Mouse (Mus musculus): ENCODE data around the gene Cdnf. TPM values are rescaled to one million over a fixed set of nuclear protein-coding genes. Genes with fewer than 3 reads are reported as not detected.

Gene Cdnf
- total and polyA plus RNA-seq, 2 experiments: 0.46 TPM; not detected in 1

DNA sequence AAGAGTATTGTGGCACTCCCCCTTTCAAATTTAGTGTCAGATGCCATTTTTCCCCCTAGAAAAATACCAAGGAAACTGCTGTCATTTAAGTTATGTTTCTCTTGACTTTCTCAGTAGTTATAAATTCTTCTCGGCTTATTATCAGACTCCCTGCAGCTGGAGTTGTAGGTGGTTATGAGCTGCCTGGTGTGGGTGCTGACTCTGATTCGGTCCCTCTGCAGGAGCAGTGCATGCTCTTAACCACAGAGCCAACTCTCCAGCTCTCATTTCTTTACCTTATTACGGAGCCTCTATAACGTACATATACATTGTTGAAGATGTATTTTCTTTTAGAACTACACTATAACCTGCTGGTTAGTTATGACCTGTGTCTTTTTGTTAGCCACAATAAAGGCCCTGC is 9.7 kb downstream of the Cdnf start:
- Histone ChIP-seq H3K27me3 (ENCODE audit: control insufficient read depth, insufficient read depth, low read length) (no peaks in the 10 kb centered on the region), H3K79me2 (ENCODE audit: control insufficient read depth, insufficient read depth, low read length) (no peaks in the 10 kb centered on the region), H3K36me3 (ENCODE audit: control insufficient read depth, insufficient read depth, low read length) (no peaks in the 10 kb centered on the region), H3K4me3 (ENCODE audit: insufficient read depth, low read depth, low read length) (no peak overlapping the region), H3K9ac (ENCODE audit: low read depth, low read length) (no peak overlapping the region), H3K27ac (replicated peaks; ENCODE audit: insufficient read depth, low read depth, low read length) (no peak overlapping the region), H3K4me1 (ENCODE audit: control insufficient read depth, insufficient read depth, low read length) (no peaks in the 10 kb centered on the region)
- WGBS: 86% methylated on average over 4 of the region's 4 CpGs
- DNase-seq (ENCODE audit: extremely low read depth, low read depth, low spot score): no peak
- no peak for TF ChIP-seq POLR2A (IDR thresholded peaks at IDR 0.05; ENCODE audit: extremely low read depth, insufficient read depth, low read length)
- no peak for TF ChIP-seq CTCF (IDR thresholded peaks at IDR 0.05; ENCODE audit: low read depth, low read length)

DNA sequence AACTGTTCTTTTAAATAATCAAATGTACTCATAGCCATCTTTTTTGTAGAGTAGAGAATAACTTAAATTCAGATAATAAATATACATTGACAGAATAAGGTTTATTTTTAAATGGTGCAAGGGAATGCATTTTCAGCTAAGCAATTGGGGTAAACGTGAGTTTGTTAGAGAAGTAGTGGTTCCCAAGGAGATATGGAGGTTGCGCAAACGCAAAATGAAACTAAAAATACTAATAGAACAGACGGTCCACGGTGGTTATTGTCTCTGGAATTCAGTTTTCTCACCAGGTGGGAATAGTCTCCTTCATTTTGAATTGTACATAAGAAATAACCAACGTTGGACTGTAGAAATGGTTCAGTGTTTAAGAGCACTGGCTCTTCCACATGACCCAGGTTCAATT is 13.5 kb downstream of the Cdnf start:
- H3K27ac ChIP-seq (replicated peaks; ENCODE audit: insufficient read depth, low read depth, low read length): no peak overlapping the region
- H3K9ac ChIP-seq (ENCODE audit: low read depth, low read length): no peak overlapping the region
- 68% methylated on average over 6 of the region's 6 CpGs for WGBS
- H3K4me1 ChIP-seq (ENCODE audit: control insufficient read depth, insufficient read depth, low read length): no peaks in the 10 kb centered on the region
- no peaks in the 10 kb centered on the region for H3K36me3 ChIP-seq (ENCODE audit: control insufficient read depth, insufficient read depth, low read length)
- no peak overlapping the region for H3K4me3 ChIP-seq (ENCODE audit: insufficient read depth, low read depth, low read length)
- H3K27me3 ChIP-seq (ENCODE audit: control insufficient read depth, insufficient read depth, low read length): no peaks in the 10 kb centered on the region
- no peaks in the 10 kb centered on the region for H3K79me2 ChIP-seq (ENCODE audit: control insufficient read depth, insufficient read depth, low read length)
- TF ChIP-seq POLR2A (IDR thresholded peaks at IDR 0.05; ENCODE audit: extremely low read depth, insufficient read depth, low read length) (no peak), CTCF (IDR thresholded peaks at IDR 0.05; ENCODE audit: low read depth, low read length) (no peak)
- DNase-seq (ENCODE audit: extremely low read depth, low read depth, low spot score): no peak

DNA sequence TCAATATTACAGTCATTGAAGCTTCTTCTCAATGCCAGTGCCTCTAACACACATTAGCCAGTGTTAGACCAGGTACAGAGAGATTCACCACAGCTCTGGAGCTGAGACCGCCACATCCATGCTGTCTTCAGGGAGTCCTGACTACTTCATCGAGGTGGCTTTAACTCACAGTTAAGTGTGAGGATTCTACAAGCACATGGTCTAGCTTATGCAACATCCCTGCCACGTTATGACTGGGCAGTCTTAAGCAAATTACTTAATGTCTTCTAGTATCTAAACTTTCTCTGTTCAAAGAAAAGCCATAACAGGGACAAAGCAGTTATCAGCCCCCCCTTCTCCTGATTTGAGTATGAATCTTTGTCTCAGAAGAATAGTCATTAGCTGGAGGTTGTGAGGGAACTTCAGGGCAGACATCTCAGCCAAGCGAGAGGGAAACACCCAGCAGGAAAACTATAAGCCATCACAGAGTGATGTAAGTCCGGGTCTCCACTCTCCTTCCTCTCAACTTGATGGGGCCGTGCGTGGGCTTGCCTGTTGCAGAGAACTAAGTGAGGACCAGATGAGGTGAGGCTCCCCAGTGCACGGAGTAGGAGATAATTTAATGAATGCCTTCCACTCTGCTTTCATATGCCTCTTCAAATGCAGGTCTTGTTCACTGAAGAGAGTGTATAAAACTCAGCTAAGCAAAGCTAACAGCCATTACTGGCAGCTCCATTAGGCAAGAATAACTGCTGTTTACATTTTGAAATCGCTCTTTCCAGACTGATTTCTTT is 28.7 kb downstream of the Cdnf start:
- DNase-seq (ENCODE audit: extremely low read depth, low read depth, low spot score): no peak

DNA sequence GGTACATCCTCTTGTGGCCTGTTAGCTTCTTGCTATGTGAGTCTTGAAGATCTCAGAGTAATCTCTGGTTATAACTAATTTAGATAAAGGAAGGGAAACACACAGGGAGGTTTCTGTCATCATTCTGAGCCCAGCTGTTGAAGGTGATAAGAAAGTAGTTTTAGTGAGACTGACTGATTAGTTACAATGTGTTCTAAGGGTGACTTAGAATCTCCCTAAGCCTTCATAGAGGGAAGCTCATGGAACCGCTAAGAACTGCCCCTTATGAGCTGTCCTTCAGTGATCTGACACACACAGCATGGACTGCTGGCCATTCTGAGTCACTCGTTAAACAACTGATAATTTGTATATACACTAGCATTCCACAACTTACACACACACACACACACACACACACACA is 33.2 kb downstream of the Cdnf start:
- no peaks in the 10 kb centered on the region for H3K36me3 ChIP-seq (ENCODE audit: control insufficient read depth, insufficient read depth, low read length)
- TF ChIP-seq POLR2A (IDR thresholded peaks at IDR 0.05; ENCODE audit: extremely low read depth, insufficient read depth, low read length): no peak
- TF ChIP-seq CTCF (IDR thresholded peaks at IDR 0.05; ENCODE audit: low read depth, low read length): no peak
- no peak overlapping the region for H3K9ac ChIP-seq (ENCODE audit: low read depth, low read length)
- DNase-seq (ENCODE audit: extremely low read depth, low read depth, low spot score): no peak
- no peaks in the 10 kb centered on the region for H3K27me3 ChIP-seq (ENCODE audit: control insufficient read depth, insufficient read depth, low read length)
- H3K4me3 ChIP-seq (ENCODE audit: insufficient read depth, low read depth, low read length): no peak overlapping the region
- H3K27ac ChIP-seq (replicated peaks; ENCODE audit: insufficient read depth, low read depth, low read length): no peak overlapping the region
- 63% methylated on average over 2 of the region's 2 CpGs for WGBS
- no peaks in the 10 kb centered on the region for H3K4me1 ChIP-seq (ENCODE audit: control insufficient read depth, insufficient read depth, low read length)
- no peaks in the 10 kb centered on the region for H3K79me2 ChIP-seq (ENCODE audit: control insufficient read depth, insufficient read depth, low read length)

More for the DNA sequence above, 28.7 kb downstream of the Cdnf start:
- no peak overlapping the region for H3K4me3 ChIP-seq (ENCODE audit: insufficient read depth, low read depth, low read length)
- H3K27ac ChIP-seq (replicated peaks; ENCODE audit: insufficient read depth, low read depth, low read length): no peak overlapping the region
- no peaks in the 10 kb centered on the region for H3K36me3 ChIP-seq (ENCODE audit: control insufficient read depth, insufficient read depth, low read length)
- H3K79me2 ChIP-seq (ENCODE audit: control insufficient read depth, insufficient read depth, low read length): no peaks in the 10 kb centered on the region
- H3K27me3 ChIP-seq (ENCODE audit: control insufficient read depth, insufficient read depth, low read length): no peaks in the 10 kb centered on the region
- no peaks in the 10 kb centered on the region for H3K4me1 ChIP-seq (ENCODE audit: control insufficient read depth, insufficient read depth, low read length)
- no peak for TF ChIP-seq POLR2A (IDR thresholded peaks at IDR 0.05; ENCODE audit: extremely low read depth, insufficient read depth, low read length)
- H3K9ac ChIP-seq (ENCODE audit: low read depth, low read length): no peak overlapping the region
- WGBS: 74% methylated on average over 9 of the region's 9 CpGs

DNA sequence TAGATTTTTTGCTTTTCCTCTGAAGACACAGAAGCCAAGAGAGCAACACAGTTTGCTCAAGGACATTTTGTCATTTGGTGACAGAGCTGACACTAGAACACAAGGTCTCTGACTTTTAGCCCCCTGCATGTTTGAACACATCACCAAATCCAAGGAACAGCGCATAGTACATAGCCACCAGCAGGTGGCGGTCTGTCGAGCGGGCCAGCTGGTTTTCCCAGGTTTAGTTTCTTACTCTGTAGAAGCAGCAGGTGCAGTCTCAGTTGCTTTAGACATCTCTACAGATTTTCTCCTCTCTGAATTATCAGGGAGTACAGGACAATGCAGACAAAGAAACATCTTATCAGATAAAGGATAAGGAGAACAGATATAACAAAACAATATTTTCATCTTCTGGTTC is 33.8 kb downstream of the Cdnf start:
- Histone ChIP-seq H3K27me3 (ENCODE audit: control insufficient read depth, insufficient read depth, low read length) (no peaks in the 10 kb centered on the region), H3K27ac (replicated peaks; ENCODE audit: insufficient read depth, low read depth, low read length) (no peak overlapping the region), H3K4me1 (ENCODE audit: control insufficient read depth, insufficient read depth, low read length) (no peaks in the 10 kb centered on the region), H3K79me2 (ENCODE audit: control insufficient read depth, insufficient read depth, low read length) (no peaks in the 10 kb centered on the region), H3K9ac (ENCODE audit: low read depth, low read length) (no peak overlapping the region), H3K4me3 (ENCODE audit: insufficient read depth, low read depth, low read length) (no peak overlapping the region), H3K36me3 (ENCODE audit: control insufficient read depth, insufficient read depth, low read length) (no peaks in the 10 kb centered on the region)
- TF ChIP-seq POLR2A (IDR thresholded peaks at IDR 0.05; ENCODE audit: extremely low read depth, insufficient read depth, low read length) (no peak), CTCF (IDR thresholded peaks at IDR 0.05; ENCODE audit: low read depth, low read length) (peak; percentile 92)
- 6% methylated on average over 4 of the region's 4 CpGs for WGBS
- peak; percentile 49 for DNase-seq (ENCODE audit: extremely low read depth, low read depth, low spot score)

DNA sequence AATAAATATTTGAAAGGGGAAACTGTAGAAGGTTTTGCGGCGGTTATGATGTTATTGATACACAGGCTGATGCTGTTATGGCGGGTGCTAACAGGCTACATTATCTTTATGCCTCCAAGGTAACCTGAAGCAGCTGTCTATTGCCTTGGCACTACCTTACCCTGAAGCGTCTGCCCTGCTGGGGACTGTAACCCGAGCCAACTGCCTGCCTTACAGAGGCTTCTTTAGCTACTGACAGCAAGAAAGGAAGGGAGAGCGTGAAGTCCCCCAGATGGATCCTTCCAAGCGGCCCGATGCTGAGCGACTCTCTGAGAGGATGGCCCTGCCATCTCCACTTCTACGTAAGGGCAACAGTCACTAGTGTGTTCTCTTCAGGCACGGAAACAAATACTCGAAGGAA is 57.4 kb downstream of the Cdnf start, which contains the start of gene Fam107b:
Gene Fam107b, plus strand, starts transcription at position 303 of the 400 bp plus-strand sequence.
- Histone ChIP-seq H3K9ac (ENCODE audit: low read depth, low read length) (peak within 1 kb of the TSS; percentile 18; the same call in 1 of the 2 replicates), H3K36me3 (ENCODE audit: control insufficient read depth, insufficient read depth, low read length) (no peaks in the 10 kb centered on the region), H3K27ac (replicated peaks; ENCODE audit: insufficient read depth, low read depth, low read length) (peak within 1 kb of the TSS; percentile 67; the same call in 1 of the 2 replicates), H3K4me1 (ENCODE audit: control insufficient read depth, insufficient read depth, low read length) (0 out of 2 replicates have a peak, but pooled peaks cover 2% of the 10 kb centered on the region), H3K27me3 (ENCODE audit: control insufficient read depth, insufficient read depth, low read length) (no peaks in the 10 kb centered on the region), H3K79me2 (ENCODE audit: control insufficient read depth, insufficient read depth, low read length) (no peaks in the 10 kb centered on the region), H3K4me3 (ENCODE audit: insufficient read depth, low read depth, low read length) (peak within 1 kb of the TSS; percentile 51)
- DNase-seq (ENCODE audit: extremely low read depth, low read depth, low spot score): no peak
- WGBS: 78% methylated on average over 12 of the region's 12 CpGs
- TF ChIP-seq CTCF (IDR thresholded peaks at IDR 0.05; ENCODE audit: low read depth, low read length) (no peak), POLR2A (IDR thresholded peaks at IDR 0.05; ENCODE audit: extremely low read depth, insufficient read depth, low read length) (no peak)
